Mouse (Mus musculus): ENCODE results near the gene Trim2. TPM values are rescaled to one million over a fixed set of nuclear protein-coding genes. Genes with fewer than 3 reads are reported as not detected.

Gene Trim2
- polyA plus RNA-seq, 1 experiment from 2014 or later, result 138 TPM

DNA sequence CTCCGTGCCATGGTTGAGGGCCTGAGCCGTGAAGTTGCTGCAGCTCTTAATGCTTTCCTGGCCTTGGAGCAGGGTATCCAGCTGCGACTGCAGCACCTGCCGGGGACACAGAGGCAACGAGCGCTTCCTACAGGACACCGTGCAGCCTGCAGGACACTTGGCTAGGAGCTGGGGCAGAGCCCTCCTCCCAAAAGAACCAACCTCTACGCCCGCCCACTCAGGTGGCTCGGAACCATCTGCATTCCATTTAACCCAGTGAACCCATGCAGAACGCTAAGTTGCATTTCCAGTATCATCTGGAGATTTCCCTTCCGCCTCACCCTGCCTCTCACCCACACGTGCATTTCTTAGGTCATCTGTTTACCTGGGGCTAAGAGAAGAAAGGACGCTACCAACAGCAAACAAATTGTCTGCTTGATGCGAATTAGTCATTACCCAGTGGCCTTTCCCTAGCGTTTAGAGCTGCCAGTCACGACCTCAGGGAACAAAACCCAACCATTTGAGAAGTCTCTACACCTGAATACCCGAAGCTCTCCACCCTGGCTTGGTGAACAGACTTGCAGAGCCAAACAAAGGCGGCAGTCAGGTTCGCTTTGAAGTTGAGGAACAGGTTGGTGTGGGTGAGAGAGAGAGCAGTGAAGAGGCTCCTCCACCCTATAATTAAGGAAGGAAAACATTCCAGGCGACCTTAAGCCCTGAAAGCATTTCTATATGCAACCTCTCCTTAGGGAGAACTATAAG, 115.4 kb downstream of the Trim2 start:
- H3K4me2 ChIP-seq, result no peak overlapping the region
- H3K27ac ChIP-seq, result no peak overlapping the region
- 56% methylated on average over 21 of the region's 21 CpGs for WGBS
- peaks cover 19% of the 10 kb centered on the region for H3K4me1 ChIP-seq
- H3K36me3 ChIP-seq (ENCODE audit: poor library complexity, severe bottlenecking), result peaks cover 72% of the 10 kb centered on the region
- H3K4me3 ChIP-seq, result no peak overlapping the region
- H3K9ac ChIP-seq, result no peak overlapping the region
- H3K9me3 ChIP-seq (replicated peaks), result no peaks in the 10 kb centered on the region
- 0 out of 2 replicates have a peak, but pooled peaks have one; percentile 4 for ATAC-seq
- no peaks in the 10 kb centered on the region; the same call in 1 of the 2 replicates for H3K27me3 ChIP-seq

DNA sequence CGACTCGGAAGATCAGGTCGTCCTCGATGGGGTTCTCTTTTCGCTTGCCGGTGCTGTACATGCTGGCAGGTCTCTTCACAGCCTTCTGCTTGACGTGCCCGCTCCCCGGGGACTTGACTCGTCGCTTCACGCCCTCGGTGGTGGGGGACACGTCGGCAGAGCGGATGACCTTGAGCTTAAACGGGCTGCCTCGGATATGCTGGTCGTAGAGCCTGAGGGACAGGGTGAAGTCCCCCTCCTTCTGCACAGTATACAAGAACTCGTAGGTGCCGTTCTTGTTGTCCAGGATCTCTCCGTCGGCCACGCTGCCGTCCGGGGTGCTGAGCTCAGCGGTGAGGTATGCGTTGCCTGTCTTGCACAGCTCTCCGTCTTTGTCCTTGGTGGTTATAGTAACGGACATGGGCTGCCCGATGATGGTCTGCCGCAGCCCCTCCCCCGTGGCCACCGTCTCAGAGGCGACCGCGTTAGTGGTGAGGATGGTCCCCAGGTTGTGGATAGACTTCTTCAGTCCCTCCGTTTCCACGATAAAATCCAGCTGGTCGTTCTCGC, 116.1 kb downstream of the Trim2 start:
- no peak overlapping the region for H3K4me2 ChIP-seq
- ATAC-seq, result peak; percentile 55
- H3K9ac ChIP-seq, result no peak overlapping the region
- no peak overlapping the region for H3K4me3 ChIP-seq
- H3K36me3 ChIP-seq (ENCODE audit: poor library complexity, severe bottlenecking), result peaks cover 67% of the 10 kb centered on the region
- H3K4me1 ChIP-seq, result peaks cover 19% of the 10 kb centered on the region
- H3K27ac ChIP-seq, result no peak overlapping the region
- H3K27me3 ChIP-seq, result no peaks in the 10 kb centered on the region; the same call in 1 of the 2 replicates
- no peaks in the 10 kb centered on the region for H3K9me3 ChIP-seq (replicated peaks)
- 32% methylated on average over 41 of the region's 41 CpGs for WGBS

DNA sequence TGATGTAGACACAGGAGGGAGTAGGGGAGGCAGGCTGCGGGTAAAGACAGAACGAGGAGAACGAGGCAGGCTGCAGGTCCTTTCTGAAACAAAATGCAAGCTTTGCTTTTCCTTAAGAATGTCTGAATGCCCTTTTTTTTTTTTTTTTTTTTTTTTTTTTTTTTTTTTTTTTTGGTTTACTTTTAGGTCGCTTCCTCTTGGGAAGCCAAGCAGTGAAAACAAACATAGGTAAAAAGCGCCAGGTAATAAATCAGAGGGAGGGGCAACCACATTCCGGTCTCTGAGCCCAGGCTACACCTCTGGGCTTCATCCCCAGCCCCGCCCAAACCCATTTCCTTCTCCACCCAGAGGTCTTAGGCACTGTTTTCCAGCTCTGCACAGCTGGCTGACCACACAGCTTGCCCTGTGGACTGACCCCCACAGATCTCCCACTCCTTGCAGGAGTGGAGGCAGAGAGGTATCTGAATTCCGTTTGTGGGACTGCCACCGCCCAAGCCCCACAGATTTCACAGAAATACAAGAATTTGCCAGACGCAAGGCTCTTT, 117.0 kb downstream of the Trim2 start:
- no peak overlapping the region for H3K4me3 ChIP-seq
- H3K27ac ChIP-seq, result no peak overlapping the region
- 71% methylated on average over 10 of the region's 10 CpGs for WGBS
- peaks cover 73% of the 10 kb centered on the region for H3K36me3 ChIP-seq (ENCODE audit: poor library complexity, severe bottlenecking)
- no peaks in the 10 kb centered on the region; the same call in 1 of the 2 replicates for H3K9me3 ChIP-seq (replicated peaks)
- ATAC-seq, result no peak
- H3K9ac ChIP-seq, result no peak overlapping the region
- peaks cover 19% of the 10 kb centered on the region for H3K4me1 ChIP-seq
- no peak overlapping the region for H3K4me2 ChIP-seq
- no peaks in the 10 kb centered on the region; the same call in 1 of the 2 replicates for H3K27me3 ChIP-seq

DNA sequence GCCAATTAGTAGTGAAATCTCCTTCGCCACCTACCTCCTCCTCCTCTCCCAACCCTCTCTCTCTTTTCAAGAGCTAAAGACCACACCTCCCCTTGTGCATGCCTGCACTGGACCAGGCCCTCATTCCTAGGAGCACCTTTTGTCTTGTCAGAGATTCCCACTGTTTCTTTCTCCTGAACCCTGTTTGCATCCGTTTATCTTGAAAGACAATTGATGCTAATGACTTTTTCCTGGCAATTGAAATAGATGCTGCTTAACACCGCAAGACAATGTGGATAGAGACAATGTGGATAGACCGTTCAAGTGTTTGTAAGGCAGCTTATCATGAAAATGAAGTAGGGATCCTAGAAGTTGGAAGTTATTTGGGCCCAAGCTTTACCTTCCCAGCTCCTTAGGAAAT, 125.0 kb downstream of the Trim2 start:
- ATAC-seq, result peak; percentile 22; the same call in 1 of the 2 replicates
- H3K27ac ChIP-seq, result no peak overlapping the region
- H3K4me3 ChIP-seq, result no peak overlapping the region
- 12% methylated on average over 4 of the region's 4 CpGs for WGBS
- peaks cover 17% of the 10 kb centered on the region for H3K4me1 ChIP-seq
- peaks cover 47% of the 10 kb centered on the region for H3K36me3 ChIP-seq (ENCODE audit: poor library complexity, severe bottlenecking)
- no peak overlapping the region for H3K4me2 ChIP-seq
- H3K9ac ChIP-seq, result no peak overlapping the region
- no peaks in the 10 kb centered on the region for H3K27me3 ChIP-seq
- H3K9me3 ChIP-seq (replicated peaks), result no peaks in the 10 kb centered on the region; the same call in 1 of the 2 replicates

DNA sequence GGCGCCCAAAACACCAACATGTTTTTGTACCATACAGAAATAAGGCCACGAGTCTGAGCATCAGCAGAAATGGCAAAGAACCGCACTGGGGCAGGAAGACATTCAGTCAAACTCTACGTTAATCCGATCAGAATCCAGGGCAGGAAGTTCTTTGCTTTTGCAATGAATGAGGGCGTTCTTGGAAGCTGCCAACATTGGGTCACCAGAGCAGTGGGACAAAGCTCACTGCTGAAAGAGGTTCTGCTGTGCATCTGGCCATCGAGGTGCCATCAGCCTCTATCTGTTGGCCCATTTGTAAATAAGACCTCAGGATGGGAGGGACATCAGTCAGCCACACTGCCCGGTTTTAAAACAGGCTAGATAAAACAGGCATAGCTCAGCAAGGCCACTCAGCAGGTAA, 125.6 kb downstream of the Trim2 start:
- no peaks in the 10 kb centered on the region; the same call in 1 of the 2 replicates for H3K9me3 ChIP-seq (replicated peaks)
- H3K27me3 ChIP-seq, result no peaks in the 10 kb centered on the region
- H3K4me1 ChIP-seq, result peaks cover 22% of the 10 kb centered on the region
- no peak overlapping the region for H3K4me2 ChIP-seq
- 20% methylated on average over 8 of the region's 8 CpGs for WGBS
- H3K36me3 ChIP-seq (ENCODE audit: poor library complexity, severe bottlenecking), result peaks cover 49% of the 10 kb centered on the region
- H3K4me3 ChIP-seq, result no peak overlapping the region
- peak overlapping the region; percentile 25; the same call in 1 of the 2 replicates for H3K27ac ChIP-seq
- no peak for ATAC-seq
- no peak overlapping the region for H3K9ac ChIP-seq

DNA sequence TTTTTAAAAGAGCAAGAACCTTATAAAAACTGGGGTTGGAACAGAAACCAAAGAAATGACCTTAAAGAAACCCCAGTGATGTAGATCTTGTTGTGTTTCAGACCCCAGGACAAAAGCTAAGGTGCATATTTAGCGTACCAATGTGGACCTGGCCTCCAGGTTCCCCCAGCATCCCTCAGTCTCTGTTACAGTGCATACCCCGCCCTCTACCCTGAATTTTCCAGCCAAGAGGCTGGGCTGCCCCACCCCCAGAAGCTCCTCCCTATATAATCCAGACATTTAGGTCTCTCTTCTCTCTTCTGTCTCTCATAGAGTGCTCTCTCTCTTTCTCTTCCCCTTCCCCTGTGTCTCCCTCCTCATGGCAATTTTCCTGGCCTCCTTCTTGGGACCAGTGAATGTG, 126.4 kb downstream of the Trim2 start:
- 74% methylated on average over 2 of the region's 2 CpGs for WGBS
- ATAC-seq, result no peak

DNA sequence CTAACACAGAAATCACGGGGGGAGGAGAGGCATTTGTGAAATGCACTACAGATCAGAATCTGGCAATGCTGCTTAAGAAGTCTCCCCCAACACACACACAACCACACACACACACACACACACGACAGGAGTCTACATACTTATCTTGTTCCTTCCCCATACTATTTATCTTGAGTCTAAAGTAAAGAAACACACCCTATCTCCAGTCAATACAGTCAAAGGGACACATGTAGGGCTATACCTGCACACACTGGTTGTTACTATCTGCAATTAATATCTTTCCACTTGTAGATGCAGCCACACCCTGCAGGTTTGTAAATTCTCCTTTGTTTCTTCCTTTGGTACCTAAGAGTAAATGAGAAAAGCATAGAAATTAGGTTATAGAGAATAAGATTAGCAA, 128.8 kb downstream of the Trim2 start:
- H3K4me1 ChIP-seq, result peaks cover 22% of the 10 kb centered on the region
- no peaks in the 10 kb centered on the region for H3K27me3 ChIP-seq
- no peak overlapping the region for H3K4me2 ChIP-seq
- H3K9me3 ChIP-seq (replicated peaks), result no peaks in the 10 kb centered on the region
- no peak overlapping the region for H3K9ac ChIP-seq
- H3K36me3 ChIP-seq (ENCODE audit: poor library complexity, severe bottlenecking), result peaks cover 42% of the 10 kb centered on the region
- H3K4me3 ChIP-seq, result no peak overlapping the region
- 87% methylated on average over 2 of the region's 2 CpGs for WGBS
- no peak overlapping the region for H3K27ac ChIP-seq
- ATAC-seq, result no peak

More for the DNA sequence above, 126.4 kb downstream of the Trim2 start:
- Histone ChIP-seq H3K36me3 (ENCODE audit: poor library complexity, severe bottlenecking) (peaks cover 45% of the 10 kb centered on the region), H3K9ac (no peak overlapping the region), H3K27ac (no peak overlapping the region), H3K4me2 (no peak overlapping the region), H3K27me3 (no peaks in the 10 kb centered on the region), H3K4me1 (peaks cover 22% of the 10 kb centered on the region), H3K9me3 (replicated peaks) (no peaks in the 10 kb centered on the region; the same call in 1 of the 2 replicates), H3K4me3 (no peak overlapping the region)

DNA sequence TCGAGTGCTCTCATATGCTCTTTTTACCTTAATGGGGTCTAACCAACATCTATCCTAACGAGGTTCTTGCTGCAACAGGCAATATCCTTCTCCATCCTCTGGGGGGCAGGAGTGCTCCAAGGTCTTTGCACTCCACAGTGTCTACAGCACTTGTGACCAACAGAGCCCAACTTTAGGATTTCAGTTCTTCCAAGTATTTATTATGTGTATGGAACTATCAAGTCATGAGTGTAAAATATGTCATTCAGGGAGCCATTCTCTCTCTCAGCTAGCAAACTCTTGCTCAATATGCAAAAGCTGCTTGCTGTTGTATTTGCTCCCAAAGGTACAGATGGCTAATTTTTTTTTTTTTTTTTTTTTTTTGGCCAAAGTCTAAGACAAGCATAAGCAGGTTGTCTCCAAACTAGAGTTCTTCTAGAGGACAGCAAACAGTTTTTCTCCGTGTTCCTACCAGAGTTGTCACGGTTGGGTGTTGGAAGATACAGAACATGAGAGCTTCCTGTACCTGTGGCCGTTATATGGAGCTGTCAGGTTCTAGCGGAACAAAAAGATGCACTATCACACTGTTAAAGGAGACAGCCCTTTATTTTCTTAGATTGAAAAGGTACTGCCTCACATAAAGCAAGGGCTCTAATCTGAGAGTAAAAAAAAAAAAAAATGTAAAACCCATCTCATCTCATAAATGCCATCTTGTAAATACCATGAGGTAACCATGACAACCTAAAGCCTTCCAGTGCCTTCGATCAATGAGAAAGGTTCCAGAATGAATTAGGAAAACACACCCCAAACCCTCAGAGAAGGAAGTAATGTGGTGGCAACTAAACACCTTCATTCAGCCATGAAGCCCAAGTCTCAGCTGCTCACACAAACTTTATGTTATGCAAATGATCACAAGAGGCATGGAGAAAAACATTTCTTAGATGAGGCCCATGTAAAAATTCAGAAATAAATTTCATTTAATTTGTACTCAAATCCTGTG, 131.1 kb downstream of the Trim2 start:
- no peak overlapping the region for H3K4me2 ChIP-seq
- peak; percentile 86 for ATAC-seq
- peaks cover 63% of the 10 kb centered on the region for H3K36me3 ChIP-seq (ENCODE audit: poor library complexity, severe bottlenecking)
- no peak overlapping the region for H3K9ac ChIP-seq
- no peak overlapping the region for H3K27ac ChIP-seq
- H3K4me1 ChIP-seq, result peaks cover 22% of the 10 kb centered on the region
- H3K27me3 ChIP-seq, result no peaks in the 10 kb centered on the region
- no peaks in the 10 kb centered on the region for H3K9me3 ChIP-seq (replicated peaks)
- 46% methylated on average over 7 of the region's 7 CpGs for WGBS
- no peak overlapping the region for H3K4me3 ChIP-seq

DNA sequence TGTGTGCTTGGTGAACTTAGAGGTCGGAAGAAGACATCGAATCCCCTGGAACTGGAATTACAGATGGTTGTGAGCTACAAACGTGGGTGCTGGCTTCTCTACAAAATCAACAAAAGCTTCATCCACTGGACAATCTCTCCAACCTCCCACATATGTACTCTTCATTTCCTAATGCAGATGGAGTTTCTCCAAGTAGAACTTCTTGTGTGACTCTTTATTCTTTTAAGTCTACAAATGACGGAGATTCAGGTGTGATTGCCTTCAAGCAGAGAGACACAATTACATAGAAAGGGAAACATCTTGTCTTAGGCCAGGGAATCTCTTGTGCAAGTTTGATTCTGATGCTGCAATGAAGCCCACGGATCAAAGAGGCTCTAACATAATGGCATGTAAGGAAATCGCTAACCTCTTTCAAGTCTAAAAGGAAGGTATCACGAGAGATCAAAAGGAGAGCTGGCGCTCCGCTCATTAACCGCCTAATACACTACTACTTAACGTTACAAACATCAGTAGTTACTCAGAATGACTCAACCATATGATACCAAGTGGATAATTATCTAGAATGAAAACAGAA, 133.0 kb downstream of the Trim2 start, which contains the start of gene Gm6525:
TSS of gene Gm6525 (plus strand) at position 524 of the 574 bp plus-strand sequence.
- no peaks in the 10 kb centered on the region for H3K9me3 ChIP-seq (replicated peaks)
- ATAC-seq, result no peak
- WGBS, result 63% methylated on average over 11 of the region's 11 CpGs
- no peak within 1 kb of the TSS for H3K4me3 ChIP-seq
- peaks cover 19% of the 10 kb centered on the region for H3K4me1 ChIP-seq
- H3K9ac ChIP-seq, result no peak within 1 kb of the TSS
- H3K27ac ChIP-seq, result no peak within 1 kb of the TSS; the same call in 1 of the 2 replicates
- no peak within 1 kb of the TSS for H3K4me2 ChIP-seq
- no peaks in the 10 kb centered on the region for H3K27me3 ChIP-seq
- peaks cover 72% of the 10 kb centered on the region for H3K36me3 ChIP-seq (ENCODE audit: poor library complexity, severe bottlenecking)

DNA sequence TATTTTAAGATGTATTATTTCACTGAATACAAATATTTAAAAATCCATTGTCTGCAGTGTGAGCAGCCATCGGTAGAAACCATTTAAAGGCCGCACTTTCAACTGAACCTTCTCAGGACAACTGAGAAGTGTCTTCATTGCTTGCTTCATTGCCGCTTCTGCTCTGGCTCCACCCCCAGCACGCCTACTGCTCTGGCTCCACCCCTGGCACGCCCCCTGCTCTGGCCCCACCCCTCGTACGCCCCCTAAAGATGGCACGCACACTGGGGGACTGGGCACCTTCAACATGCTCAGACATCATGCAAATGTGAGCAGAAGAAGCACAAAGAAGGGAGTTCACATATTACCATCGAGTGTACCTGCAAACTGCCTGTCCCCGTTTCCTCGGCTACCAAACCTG, 134.3 kb downstream of the Trim2 start:
- no peak overlapping the region for H3K4me3 ChIP-seq
- no peaks in the 10 kb centered on the region for H3K9me3 ChIP-seq (replicated peaks)
- peaks cover 69% of the 10 kb centered on the region for H3K36me3 ChIP-seq (ENCODE audit: poor library complexity, severe bottlenecking)
- peaks cover 19% of the 10 kb centered on the region for H3K4me1 ChIP-seq
- no peak overlapping the region for H3K27ac ChIP-seq
- H3K4me2 ChIP-seq, result no peak overlapping the region
- WGBS, result 63% methylated on average over 11 of the region's 11 CpGs
- no peaks in the 10 kb centered on the region for H3K27me3 ChIP-seq
- no peak overlapping the region for H3K9ac ChIP-seq
- peak; percentile 50; the same call in 1 of the 2 replicates for ATAC-seq

DNA sequence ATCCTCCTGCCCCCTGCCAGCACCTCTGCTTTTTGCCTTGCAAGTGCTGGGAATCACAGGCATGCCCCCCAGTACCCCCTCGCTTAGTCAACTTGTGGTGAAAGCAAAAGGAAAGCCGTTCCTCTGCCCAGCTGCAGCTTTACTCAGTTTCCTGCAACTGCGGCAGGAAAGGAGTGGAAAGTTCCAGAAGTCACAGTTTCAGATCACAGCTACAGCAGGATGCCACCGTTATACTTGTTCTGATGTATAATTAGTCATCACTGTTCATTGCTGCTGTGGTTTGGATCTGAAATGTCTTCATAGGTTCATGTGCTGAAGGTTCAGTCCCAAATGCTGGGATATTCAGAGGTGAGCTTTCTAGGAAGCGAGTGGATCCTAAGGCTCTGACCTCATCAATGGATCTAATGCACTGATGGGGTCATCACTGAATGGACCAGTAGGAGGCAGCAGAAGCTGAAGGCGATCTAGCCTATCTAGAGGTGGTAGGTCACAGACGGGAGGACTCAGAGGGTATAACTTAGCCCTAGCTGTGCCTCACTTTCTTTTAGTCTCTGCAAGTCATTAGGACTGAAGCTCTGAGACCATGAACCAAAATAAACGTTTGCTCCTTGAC, 137.2 kb downstream of the Trim2 start:
- Histone ChIP-seq H3K9ac (no peak overlapping the region), H3K4me2 (no peak overlapping the region), H3K36me3 (ENCODE audit: poor library complexity, severe bottlenecking) (peaks cover 88% of the 10 kb centered on the region), H3K4me3 (no peak overlapping the region), H3K27me3 (no peaks in the 10 kb centered on the region), H3K27ac (no peak overlapping the region), H3K4me1 (peaks cover 14% of the 10 kb centered on the region), H3K9me3 (replicated peaks) (no peaks in the 10 kb centered on the region)
- WGBS, result 81% methylated on average over 8 of the region's 8 CpGs
- ATAC-seq, result no peak

Data from forebrain, embryonic 13.5 days (tissue).